Mouse (Mus musculus) adrenal gland, adult 18-20 months (tissue): Measurements from ENCODE around the gene Stk11. TPM values are rescaled to one million over a fixed set of nuclear protein-coding genes. Genes with fewer than 3 reads are reported as not detected.
A peak's percentile ranks its signal among the peaks of the same experiment; 100 is the strongest.

Experiments used
- DNase-seq, 2 experiments: peaks; one replicate each; pipeline ENCODE4 v3.0.0; 2021 to 2022; ENCODE audit warnings: low spot score in 2 of 2
- total RNA-seq, 2 experiments: library from RNA; stranded (reverse); gene quantifications; 1 replicate in 1 of 2; 2 replicates in 1 of 2; pipeline ENCODE4 v1.2.3; 2021

Stk11 gene
- total RNA-seq, 2 experiments from 2014 or later: 154 to 158 TPM

GRCm38 (mm10) chr10:80142530-80142925, 26.9 kb downstream of the Stk11 start:
- DNase-seq: peak in 1 of 2 experiments; percentile 56

GRCm38 (mm10) chr10:80143664-80144063, 28.1 kb downstream of the Stk11 start:
- no peak for DNase-seq

DNA sequence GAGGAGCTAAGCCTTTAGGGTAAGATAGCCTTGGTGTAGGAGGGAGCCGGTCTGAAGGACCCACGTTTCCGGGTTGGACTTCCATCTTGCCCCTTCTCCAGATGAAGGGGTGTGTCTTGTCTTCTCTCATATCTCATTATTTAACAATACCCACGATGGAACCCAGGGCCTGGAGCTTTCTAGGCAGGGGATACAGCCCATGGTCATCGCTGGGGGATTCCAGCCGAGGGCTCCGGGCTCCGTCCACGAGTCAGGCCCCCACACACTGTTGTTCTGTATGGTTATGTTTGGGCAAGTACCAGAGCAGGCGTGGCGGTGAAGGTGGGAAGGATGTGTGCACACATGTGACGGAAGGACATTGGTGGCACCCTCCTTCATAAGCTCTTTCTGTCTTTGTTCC, 28.6 kb downstream of the Stk11 start:
- DNase-seq: no peak

GRCm38 (mm10) chr10:80144864-80145838, 29.5 kb downstream of the Stk11 start:
- peak; percentile 69 to 77 for DNase-seq

GRCm38 (mm10) chr10:80145896-80146295, 30.3 kb downstream of the Stk11 start:
- no peak for DNase-seq

DNA sequence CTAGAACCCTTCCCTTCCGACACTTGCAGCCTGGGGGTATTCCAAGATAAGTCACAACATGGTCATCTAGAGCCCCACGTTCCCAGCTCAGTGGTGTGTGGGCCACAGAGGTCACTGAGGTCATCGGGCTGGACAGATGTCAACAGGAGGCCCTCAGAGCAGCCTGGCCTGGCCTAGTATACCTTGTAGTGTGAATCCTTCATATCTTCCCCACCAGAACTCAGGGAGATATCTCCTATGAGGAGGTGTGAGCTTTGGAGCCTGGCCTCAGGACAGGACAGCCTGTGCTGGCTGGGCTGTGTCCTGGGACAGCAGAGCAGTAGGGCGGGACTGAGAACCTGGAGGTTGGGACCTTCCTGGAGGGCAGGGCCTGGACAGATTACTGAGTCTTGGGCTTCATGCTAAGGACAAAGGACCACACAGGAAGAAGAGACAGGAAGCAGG, 31.0 kb downstream of the Stk11 start:
- no peak for DNase-seq

DNA sequence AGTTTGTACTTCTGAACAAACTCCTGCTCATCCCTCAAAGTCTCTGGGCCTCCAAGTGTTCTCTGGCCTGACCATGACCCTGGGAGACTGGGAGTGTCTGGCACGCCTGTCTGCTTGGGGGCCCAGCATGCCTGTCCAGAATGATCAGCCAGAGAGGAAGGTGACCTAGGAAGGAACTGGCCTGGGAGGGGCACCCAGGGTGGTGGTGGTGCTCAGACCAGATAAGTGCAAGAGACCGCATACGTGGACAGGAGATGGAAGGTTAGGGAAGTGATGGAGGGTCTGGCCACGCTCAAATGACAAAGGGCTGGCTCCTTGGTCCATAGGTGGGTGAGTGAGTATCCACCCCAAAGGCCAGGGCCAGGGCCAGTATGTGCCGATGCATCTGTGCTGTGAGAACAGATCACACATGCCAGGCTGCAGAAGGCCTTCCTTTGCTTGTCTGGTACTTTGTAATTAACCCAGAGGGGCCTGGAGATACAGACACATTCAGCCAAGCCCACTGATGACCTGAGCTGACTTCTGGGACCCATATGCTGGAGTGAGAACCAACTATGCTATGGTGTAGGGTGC, 31.6 kb downstream of the Stk11 start:
- no peak for DNase-seq

GRCm38 (mm10) chr10:80147719-80148601, 32.4 kb downstream of the Stk11 start, which contains the start of gene Midn:
Midn (plus strand) TSS chr10:80148272.
- peak; percentile 89 to 93 for DNase-seq

- DNase-seq: peak; percentile 95 to 96
Measured at GRCm38 (mm10) chr10:80148610-80149290, 33.1 kb downstream of the Stk11 start.

- DNase-seq: peak; percentile 88 to 91
Measured at GRCm38 (mm10) chr10:80149291-80150225, 34.0 kb downstream of the Stk11 start.

DNA sequence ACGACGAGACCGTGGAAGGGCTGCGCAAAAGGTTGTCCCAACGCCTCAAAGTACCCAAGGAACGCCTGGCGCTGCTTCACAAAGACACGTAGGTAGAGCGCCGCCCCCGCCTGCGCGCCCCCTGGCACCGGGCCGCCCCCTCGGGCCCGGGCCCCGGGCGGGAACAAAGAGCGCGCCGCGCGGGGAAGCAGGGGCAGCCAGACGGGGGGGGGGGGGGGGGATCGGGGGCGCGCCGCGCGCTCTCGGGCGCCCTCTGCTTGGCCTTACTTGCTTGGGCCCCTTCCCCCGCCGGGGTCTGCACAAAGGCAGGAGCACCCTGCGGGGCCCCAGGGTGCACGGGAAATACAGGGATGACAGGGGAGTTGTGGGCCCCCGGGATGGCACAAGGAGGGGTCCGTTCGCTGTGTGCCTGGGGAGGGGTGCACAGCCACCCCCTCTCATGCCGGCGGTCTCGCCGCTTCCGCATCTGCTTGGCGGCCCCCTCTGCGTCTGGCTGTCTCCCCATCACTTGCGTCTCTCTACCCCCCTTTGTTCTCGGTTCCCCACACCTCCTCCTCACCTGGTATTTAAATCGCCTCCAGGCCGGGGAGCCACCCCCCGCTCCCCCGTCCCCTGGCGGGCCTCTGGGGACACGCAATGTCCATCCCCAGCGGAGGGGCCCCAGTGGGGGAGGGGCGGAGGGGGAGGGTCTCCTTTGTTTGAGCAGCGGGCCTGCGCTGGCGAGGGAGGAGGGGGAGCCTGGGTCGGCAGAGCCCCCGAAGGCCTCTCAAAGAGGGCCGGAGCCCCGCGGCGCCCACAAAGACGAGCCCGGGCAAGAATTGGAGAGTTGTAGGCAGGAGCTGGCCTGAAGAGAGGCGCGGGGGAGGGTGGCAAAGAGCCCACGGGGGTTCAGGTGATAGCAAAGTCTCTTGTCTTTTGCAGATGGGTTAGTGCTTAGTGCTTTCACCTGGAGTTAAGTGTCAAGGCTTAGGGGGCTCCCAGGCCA, 34.9 kb downstream of the Stk11 start:
- peak in 1 of 2 experiments; percentile 65 for DNase-seq

GRCm38 (mm10) chr10:80151211-80152034, 35.8 kb downstream of the Stk11 start:
- DNase-seq: peak; percentile 63 to 70

DNA sequence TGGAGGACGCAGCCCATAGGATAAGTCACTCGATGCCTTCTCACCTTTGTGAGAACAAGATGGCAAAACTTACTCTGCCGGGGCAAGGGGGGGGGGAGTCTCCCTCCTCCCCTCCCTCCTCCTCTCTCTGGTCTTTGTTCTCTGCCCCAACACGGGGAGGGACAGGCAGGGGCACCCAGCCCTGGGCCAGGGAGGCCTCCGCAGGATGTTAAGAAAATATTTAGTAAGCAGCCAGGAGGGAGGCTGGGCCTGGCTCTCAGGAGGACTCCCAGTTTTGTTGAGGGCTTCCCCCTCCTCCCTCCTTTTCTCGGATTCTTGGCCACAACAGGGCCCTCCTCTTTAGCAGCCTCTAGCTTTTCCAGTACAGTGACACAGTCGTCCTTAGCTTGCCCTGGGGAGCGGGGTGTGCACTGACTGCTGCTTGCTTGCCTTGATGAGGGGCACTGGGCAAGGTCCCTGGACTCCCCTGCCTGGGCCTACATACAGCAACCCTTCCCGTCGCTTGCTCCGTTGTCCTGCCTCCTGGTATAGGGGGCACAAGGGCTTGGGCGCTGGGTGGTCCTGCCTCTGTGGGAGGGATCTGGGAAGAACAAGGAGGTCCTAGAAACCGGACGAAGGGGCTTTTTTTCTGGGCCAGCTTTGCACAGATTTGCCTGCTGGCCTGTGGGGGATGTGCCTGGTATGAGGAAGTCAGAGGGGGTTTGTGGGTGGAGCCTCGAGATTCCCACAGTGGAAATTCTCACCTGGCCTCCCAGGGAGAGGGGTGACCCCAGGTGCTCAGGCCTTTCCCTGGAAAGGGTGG, 36.7 kb downstream of the Stk11 start:
- DNase-seq: peak in 1 of 2 experiments; percentile 25

GRCm38 (mm10) chr10:80152873-80153260, 37.3 kb downstream of the Stk11 start:
- peak in 1 of 2 experiments; percentile 62 for DNase-seq

- DNase-seq: peak in 1 of 2 experiments; percentile 27
Measured at GRCm38 (mm10) chr10:80153713-80154112, 38.1 kb downstream of the Stk11 start.

- no peak for DNase-seq
Measured at GRCm38 (mm10) chr10:80154384-80154783, 38.8 kb downstream of the Stk11 start.
